Mouse (Mus musculus) right cerebral cortex, postnatal 4 days (tissue): Measurements from ENCODE around the gene Ranbp17.
"Not testable (repeated sequence)": the region's sequence is repeated elsewhere in the genome, so short reads cannot be mapped to it uniquely, and the experiment has no call there.

Source experiments
- DNase-seq: peaks from one replicate; pipeline ENCODE4 v3.0.0-alpha.2; 2022

Ranbp17 gene

GRCm38 (mm10) chr11:33513376-33513991 lies at the start of gene Ranbp17:
Ranbp17 (minus strand) TSS chr11:33513746.
- peak; percentile 53 for DNase-seq

- DNase-seq: no peak
These were observed 40.6 kb upstream of the Ranbp17 start for GRCm38 (mm10) chr11:33554123-33554522.

GRCm38 (mm10) chr11:33550861-33551560 lies 37.5 kb upstream of the Ranbp17 start:
- DNase-seq: no peak

- peak; percentile 20 for DNase-seq
These were observed 33.8 kb upstream of the Ranbp17 start for GRCm38 (mm10) chr11:33547386-33547785.

GRCm38 (mm10) chr11:33544945-33545344 lies 31.4 kb upstream of the Ranbp17 start:
- DNase-seq: no peak

- DNase-seq: no peak
These were observed 30.6 kb upstream of the Ranbp17 start for GRCm38 (mm10) chr11:33544121-33544520.

- DNase-seq: no peak
These were observed 24.0 kb upstream of the Ranbp17 start for GRCm38 (mm10) chr11:33537390-33538125.

- DNase-seq: no peak
These were observed 23.1 kb upstream of the Ranbp17 start for GRCm38 (mm10) chr11:33536636-33537035.

- DNase-seq: no peak
These were observed 21.0 kb upstream of the Ranbp17 start for GRCm38 (mm10) chr11:33534541-33534940.

GRCm38 (mm10) chr11:33533577-33533976 lies 20.0 kb upstream of the Ranbp17 start:
- DNase-seq: no peak

- DNase-seq: no peak
These were observed 16.0 kb upstream of the Ranbp17 start for GRCm38 (mm10) chr11:33529576-33529975.

GRCm38 (mm10) chr11:33512854-33513375 lies 631 bp downstream of the Ranbp17 start:
- DNase-seq: peak; percentile 54

- no peak for DNase-seq
These were observed 4.1 kb downstream of the Ranbp17 start for GRCm38 (mm10) chr11:33509401-33509800.

GRCm38 (mm10) chr11:33485746-33486145 lies 27.8 kb downstream of the Ranbp17 start:
- no peak for DNase-seq

- DNase-seq: no peak
These were observed 33.1 kb downstream of the Ranbp17 start for GRCm38 (mm10) chr11:33480410-33480809.

GRCm38 (mm10) chr11:33479209-33479608 lies 34.3 kb downstream of the Ranbp17 start:
- no peak for DNase-seq

- DNase-seq: no peak
These were observed 36.9 kb downstream of the Ranbp17 start for GRCm38 (mm10) chr11:33476634-33477033.

- DNase-seq: no peak
These were observed 52.4 kb downstream of the Ranbp17 start for GRCm38 (mm10) chr11:33461172-33461571.

- no peak for DNase-seq
These were observed 59.5 kb downstream of the Ranbp17 start for GRCm38 (mm10) chr11:33454069-33454468.

- no peak for DNase-seq
These were observed 79.7 kb downstream of the Ranbp17 start for GRCm38 (mm10) chr11:33433813-33434212.

GRCm38 (mm10) chr11:33428238-33428637 lies 85.3 kb downstream of the Ranbp17 start:
- not testable (repeated sequence) for DNase-seq

GRCm38 (mm10) chr11:33427789-33428188 lies 85.8 kb downstream of the Ranbp17 start:
- DNase-seq: not testable (repeated sequence)

GRCm38 (mm10) chr11:33422226-33422625 lies 91.3 kb downstream of the Ranbp17 start:
- no peak for DNase-seq

- DNase-seq: no peak
These were observed 108.9 kb downstream of the Ranbp17 start for GRCm38 (mm10) chr11:33404651-33405050.
